Mouse (Mus musculus) cerebellum, postnatal 10 days (tissue): ENCODE data around the gene Hoxb3.

ENCODE experiments used
- DNase-seq, 2 experiments: peaks; one replicate each; pipeline ENCODE4 v3.0.0; 2021; ENCODE audit warnings: mixed read lengths in 2 of 2

Gene Hoxb3

DNA sequence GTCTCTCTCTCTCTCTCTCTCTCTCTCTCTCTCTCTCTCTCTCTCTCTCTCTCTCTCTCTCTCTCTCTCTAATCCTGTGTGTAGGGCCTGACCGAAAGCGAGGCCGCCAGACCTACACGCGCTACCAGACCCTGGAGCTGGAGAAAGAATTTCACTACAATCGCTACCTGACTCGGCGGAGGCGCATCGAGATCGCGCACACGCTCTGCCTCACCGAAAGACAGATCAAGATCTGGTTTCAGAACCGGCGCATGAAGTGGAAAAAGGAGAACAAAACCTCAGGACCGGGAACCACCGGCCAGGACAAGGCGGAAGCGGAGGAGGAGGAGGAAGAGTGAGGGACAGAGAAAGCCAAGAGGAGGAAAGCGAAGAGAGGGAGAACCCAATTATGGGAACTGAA is 33.8 kb upstream of the Hoxb3 start:
- no peak for DNase-seq

DNA sequence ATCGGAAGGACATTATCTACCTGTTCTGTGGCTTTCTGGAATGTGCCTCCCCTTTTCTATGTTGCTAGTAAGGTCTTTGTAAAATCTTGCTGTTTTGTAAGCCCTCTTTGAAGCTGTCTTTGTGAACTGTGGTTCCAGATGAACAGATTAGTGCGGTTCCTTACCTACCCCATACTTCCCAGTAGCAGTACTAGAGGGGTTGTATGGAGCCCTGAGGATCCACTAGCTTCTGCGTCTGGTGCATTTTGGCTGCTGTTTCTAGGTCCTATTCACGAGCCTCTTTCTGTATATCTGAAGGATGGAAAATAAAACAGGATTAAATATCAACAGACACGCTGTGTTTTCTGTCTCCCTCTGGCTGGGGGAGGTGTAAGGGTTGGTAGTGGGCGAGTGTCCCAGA is 33.3 kb upstream of the Hoxb3 start:
- no peak for DNase-seq

DNA sequence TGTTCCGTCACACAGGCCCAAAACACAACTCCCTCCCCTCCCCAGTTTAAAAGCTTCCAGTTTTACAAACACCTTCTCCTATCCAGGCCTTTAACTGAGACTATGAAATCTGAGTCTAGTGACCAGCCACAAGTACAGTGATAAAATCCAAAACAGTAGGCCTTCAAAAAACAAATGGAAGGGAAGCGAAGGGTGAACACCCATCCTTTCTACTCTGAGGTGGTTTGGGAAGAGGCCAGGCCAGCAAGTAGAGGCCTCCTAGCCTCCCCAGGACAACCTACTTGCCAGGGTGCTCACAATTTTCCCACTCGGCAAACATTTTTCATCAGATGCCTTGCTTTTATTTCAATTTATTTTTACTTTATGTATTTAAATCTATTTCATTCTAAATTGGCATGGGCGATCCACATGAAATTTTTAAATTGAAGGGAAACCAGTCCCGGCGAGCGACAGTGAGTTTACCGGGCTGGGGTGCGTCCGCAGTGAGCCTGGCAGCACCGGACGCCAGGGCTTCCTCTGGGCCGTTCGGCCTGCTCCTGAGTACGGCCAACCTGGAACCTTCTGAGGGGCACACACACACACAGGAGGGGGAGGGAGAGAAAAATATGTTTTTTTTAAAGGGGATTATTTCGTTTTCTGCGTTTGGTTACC is 32.3 kb upstream of the Hoxb3 start:
- no peak for DNase-seq

DNA sequence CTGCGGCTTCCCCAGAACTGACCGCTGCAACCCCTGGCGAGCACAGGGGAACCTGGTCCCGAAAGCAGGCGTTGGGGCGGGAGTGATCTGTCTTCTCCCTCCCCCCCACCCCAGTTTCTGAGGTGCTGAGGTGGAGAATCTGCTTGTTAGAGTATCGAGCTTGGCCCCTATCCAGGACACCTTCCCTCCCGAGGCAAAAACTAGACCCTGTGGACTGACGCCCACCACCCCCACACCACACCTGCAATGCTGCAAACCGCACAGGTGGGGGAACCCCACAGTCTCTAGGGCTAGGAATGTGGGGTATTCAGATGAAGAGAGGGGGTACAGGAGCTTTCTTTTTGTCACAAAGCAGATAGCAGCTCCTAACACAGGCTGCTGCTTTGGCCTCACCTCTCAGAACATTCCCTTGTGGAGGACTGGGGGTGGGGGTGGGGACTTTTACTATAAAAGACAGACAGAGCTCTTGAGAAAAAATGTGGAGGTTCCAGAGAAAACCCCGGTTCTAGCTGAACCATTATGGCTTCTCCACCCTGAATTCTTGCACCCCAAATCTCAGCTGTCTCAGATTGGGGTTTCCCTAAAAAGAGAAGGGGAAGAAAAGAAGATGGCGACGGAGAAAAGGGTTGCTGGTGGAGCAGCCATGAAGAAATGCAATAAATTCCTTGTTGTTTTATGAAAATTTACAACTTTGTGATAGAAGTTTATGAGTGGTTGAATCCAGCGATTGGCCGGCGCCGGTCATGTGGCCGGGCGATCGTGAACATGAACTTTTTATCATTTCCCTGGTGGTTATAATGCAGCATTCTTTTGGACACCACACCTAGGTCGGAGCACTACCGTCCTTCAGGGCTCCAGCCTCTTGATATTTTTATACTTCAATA is 31.2 kb upstream of the Hoxb3 start, which contains the start of gene Hoxb6:
Gene Hoxb6 (plus strand): TSS at position 796 of the 884 bp plus-strand sequence.
- DNase-seq: no peak

DNA sequence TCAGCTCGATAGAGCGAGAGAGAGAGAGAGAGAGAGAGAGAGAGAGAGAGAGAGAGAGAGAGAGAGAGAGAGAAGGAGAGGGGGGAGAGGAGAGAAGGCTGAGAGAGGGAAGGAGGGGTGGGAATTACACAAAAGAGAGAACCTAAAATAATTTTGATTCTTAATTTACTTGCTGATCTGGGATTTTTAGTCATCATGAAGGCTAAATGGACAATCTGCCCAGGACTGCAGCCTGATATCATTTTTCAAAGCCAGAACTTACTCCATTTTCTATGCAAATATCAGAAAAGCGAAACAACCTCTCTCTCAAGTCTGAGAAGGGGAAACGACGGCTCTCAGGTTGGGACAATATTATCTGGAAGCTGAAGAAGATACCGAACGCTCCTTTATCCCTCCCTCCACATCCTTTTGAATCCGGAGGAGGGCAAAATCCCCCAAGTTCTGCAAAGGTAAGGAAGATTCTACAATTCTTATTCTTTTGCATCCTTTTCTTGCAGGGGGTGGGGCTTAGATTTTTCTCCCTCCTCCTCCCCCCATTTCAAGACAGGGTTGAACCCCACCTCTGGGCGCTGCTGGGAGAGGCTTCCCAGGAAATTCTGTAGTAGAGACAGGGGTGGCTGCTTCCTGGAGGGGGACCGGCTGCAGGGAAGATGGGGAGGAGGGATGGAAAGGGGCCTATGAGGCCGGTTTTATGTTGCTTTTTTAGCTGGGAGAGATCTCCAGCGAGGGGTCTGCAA is 30.4 kb upstream of the Hoxb3 start:
- DNase-seq: no peak

DNA sequence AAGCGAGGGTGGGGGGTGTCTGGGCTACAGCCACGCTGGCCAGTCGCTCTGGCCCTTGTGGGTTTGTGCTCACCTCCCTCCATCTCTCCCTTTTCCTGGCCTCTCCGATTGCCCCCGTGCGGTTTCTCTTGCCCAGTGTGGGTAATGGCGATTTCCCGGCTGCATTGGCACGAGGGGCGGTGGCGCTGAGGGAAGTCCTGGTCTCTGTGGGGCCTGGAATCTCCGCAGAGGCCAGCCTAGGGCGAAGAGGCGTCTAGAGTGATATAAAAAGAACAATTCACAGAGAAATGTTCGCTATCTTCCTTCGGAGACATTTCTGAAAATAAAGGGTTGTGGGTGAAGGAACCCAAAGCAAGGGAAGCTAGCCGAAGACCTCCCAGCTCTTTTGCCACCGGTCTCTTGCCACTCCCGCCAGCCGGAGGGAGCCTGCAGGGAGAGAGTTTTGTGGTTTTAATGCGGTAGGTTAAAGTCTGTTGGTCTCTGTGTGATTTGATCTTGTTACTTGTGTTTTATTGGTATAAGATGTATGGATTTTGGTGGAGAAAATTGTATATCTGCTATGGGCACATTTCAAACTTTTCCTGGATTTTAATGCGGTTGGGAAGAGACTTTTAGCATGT is 29.7 kb upstream of the Hoxb3 start:
- no peak for DNase-seq

DNA sequence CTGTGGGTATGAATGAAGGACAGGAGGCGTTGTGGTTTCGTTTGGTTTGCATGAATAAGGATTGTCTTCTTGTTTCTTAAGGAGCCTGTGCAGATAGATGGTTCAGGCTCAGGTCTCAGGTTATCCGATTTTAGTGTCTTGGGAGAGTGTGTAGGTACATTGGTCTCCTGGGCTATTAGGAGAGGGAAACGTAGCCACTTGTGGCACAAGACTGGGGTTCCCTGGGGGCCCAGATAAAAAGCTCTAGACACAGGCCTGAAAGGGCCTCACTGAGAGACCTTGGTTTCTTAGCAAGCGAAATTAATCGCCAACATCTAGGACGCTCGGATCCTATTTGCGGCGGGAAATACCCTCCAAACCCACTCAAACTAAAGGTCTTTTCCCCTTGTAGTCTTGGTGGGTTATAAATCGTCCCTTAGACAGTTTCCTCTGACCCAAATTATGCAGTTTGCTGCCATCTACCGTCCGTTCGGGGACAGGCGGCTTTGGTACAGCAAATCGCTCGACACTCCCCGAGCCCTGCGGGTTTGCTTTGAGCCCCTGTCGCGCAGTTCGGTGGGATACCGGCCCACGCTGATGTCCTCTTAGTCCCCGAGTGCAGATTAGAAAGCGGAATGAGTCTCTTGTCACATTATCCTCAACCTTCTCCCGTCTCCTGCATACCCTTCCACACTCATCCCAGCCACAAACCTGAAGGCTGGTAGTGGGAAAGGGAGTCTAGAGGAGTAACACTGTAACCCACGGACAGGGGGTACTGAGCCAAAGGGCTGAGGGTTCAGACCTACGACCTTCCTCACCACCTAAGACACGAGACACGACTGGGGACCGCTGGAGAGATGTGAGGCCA is 28.7 kb upstream of the Hoxb3 start:
- peak; percentile 81 to 85 for DNase-seq

DNA sequence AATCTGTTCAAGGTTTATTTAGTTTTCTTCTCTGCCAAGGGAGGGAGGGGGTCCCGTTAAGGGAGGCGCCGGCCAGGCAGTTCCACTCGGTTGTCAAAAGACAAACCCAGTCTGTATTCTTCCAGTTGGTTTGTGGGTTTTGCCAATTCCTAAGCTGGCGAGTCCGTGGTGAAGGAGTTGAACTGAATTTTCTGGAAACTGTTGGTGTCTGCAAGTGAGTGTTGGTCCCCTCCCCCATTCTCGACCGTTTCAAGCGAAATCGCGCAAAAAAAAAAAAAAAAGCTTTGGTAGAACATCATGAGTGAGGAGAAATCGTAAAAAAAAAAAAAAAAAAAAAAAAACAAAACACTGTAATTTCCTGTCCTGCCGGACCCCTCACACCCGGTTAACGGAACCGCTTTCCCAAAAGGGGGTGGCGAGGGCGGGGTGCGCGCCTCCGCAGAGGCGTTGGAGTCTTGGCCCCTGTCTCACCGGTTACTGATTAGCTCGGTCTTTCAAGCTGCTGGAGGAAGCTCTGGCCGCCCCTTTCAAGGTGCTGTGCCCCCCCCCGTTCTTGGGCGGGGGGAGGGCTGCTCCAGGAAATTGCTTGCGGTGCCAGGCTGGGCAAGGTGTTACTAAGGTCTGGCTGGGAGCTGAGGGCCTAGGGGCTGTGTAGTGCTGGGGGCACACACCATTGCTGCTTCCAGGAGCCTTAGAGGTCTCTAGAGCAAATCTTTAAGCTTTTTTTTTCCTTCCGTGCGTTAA is 27.9 kb upstream of the Hoxb3 start:
- DNase-seq: no peak

DNA sequence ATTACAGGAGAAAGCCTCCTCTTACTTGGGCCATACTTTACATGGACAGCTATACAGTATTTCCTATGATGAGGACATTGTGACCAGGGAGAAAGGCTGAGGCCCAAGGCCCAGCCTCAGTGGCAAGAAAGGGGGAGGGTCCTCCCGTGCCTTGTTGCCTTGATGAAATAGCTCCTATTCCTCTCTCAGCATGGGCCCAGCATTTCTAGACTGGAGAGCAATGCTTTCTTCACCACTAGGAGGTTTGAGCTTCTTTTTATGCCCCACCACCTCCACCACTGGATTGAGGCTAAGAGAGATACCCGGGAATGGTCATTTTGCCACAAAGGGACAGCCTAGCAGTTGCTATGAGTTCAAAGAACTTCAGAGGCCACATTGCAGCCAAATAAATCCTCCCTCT is 26.1 kb upstream of the Hoxb3 start:
- DNase-seq: no peak

DNA sequence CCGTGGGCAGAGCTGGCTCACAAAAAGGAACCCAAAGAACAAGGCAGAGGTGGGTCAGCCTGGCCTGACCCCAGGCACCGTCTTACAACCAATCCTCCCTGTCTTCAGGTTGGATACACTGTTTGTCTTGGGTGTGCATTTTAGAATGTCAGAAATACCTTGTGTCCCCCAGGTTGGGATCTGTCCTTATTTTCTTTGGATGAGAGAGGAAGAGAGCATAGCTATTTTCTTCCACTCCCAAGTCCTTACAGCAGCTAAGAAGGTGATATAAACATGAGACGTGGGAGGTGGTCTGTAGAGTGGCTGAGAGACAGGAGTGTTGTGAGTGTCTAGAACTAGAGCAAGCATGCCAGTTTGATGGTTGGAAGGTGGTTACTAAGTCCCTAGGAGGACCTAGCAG is 25.7 kb upstream of the Hoxb3 start:
- DNase-seq: no peak

DNA sequence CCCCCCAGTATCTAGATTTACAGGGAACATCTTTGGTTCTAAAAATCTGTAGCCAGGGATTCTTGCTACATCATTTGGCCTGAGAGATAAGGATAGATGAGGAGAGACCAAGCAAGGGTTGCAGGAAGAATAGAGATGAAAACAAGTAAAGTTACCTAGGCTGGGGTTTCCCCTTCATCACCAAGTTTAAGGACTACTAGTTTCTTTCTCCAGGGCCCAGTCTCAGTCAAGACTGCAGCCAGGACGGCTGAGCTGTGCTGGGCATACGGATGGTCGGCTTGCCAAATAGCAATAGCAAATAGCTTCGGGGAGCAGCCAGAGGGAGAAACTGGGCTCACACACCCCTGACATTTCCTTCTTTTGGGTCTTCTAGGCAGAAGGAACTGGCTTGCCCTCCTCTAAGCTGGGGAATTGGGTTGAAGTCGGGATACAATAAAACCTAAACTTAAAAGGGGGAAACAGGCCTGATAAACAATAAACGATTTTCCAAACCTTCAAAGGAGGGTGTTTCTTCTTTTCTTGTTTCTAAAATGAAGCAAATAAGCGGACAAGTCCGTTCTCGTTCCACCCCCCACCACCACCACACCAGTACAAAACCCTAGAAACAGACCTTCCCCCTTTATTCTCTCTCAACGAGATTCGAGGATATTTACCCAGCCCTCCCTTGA is 25.0 kb upstream of the Hoxb3 start:
- no peak for DNase-seq

DNA sequence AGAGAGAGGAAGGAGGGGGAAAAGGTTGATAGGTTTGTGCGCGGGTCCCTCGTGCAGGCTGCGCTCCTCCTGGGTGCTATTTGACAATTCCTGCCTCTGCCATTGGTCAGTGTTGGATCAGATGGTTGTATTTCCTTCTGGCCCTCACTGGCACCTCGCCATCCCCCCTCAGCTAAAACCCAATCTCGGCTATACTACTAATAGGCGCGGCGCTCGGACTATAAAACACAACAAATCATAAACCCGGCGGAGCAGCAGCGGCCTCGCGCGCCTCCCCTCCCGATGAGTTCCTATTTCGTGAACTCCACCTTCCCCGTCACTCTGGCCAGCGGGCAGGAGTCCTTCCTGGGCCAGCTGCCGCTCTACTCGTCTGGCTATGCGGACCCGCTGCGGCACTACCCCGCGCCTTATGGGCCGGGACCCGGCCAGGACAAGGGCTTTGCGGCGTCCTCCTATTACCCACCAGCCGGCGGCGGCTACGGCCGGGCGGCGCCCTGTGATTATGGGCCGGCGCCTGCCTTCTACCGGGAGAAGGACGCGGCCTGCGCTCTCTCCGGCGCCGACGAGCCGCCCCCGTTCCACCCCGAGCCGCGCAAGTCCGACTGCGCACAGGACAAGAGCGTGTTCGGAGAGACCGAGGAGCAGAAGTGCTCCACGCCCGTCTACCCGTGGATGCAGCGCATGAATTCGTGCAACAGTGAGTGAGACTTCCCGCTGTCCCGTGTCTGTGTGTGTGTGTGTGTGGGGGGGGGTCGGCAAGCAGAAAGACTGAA is 24.0 kb upstream of the Hoxb3 start:
- DNase-seq: no peak

DNA sequence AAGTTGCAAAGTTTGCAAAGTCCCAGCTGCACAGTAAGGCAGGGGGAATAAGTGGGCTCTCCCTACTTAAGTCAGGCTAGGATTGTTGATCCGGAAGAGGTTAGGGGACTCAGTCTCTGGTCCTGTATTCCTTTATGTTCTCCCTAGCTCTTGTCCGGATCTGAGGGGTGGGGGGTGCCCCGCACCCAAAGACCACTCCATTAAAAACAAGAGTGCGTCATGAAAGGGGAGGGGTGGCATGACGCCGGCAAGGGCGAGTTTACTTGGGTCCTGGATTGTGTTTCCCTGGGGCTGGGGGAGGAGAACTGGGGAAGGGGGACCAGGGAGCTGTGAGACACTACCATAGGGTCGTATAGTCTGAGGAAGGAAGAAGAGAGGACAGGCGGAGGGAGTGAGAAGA is 23.3 kb upstream of the Hoxb3 start:
- no peak for DNase-seq

DNA sequence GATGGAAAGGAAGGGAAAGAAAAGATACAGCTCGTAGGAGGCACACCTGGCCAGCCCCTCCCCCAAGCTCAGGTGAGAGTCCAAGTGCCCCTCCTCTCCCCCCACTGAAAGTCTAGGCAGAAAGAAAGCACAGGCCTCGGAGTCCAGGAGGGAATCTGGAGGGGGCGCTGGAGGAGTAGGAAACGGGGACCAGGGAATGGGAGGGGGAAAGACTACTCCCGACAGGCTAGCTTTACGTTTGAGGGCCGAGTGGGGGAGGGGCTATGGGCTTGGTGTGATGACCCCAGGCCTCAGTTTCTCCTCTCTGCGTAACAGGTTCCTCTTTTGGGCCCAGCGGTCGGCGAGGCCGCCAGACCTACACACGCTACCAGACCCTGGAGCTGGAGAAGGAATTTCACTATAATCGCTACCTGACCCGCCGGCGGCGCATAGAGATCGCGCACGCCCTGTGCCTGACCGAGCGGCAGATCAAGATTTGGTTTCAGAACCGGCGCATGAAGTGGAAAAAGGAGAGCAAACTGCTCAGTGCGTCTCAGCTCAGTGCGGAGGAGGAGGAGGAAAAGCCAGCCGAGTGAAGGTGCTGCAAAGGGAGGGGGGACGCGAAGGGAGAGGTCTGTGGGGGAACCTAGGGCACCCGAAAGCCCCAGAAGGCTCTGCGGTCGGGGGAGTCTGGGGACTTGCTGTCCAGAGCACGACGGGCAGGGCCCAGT is 22.6 kb upstream of the Hoxb3 start:
- no peak for DNase-seq

DNA sequence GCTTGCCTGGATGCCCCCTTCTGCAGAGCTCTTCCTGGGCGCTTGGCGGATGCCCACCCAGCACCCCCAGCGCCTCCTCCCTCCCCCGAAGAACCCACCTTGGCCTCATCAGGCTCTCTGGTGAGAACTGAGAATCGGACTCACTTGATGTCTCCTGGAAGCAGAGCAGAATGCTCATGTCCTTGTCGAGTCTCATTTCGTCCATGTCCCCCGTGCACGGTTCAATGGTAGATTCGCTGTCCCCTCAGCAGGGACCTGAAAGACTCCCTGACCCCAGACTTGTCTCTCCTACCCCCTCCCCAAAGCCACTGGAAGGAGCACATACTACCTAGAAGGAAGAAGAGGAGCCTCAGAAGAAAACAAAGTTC is 22.1 kb upstream of the Hoxb3 start:
- no peak for DNase-seq

DNA sequence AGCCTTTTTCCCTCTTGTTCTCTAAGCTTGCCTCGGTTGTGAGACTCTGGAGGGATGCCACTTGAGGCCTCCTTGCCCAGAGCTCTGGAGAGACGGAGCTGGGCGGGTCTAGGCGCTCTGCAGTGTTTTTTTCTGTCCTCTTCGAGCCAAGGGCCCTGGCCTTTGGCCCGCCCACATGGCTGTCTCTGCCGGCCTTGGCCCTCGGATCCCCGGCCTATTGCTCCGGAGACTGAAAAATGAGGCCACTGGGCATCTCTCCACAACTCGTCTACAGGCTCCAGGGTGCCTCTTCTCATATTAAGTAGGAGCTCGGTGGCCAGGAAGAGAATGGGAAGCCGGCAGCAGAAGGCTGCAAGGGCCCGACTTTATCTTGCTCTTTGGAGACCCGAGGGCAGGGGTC is 21.3 kb upstream of the Hoxb3 start:
- DNase-seq: peak in 1 of 2 experiments; percentile 57

DNA sequence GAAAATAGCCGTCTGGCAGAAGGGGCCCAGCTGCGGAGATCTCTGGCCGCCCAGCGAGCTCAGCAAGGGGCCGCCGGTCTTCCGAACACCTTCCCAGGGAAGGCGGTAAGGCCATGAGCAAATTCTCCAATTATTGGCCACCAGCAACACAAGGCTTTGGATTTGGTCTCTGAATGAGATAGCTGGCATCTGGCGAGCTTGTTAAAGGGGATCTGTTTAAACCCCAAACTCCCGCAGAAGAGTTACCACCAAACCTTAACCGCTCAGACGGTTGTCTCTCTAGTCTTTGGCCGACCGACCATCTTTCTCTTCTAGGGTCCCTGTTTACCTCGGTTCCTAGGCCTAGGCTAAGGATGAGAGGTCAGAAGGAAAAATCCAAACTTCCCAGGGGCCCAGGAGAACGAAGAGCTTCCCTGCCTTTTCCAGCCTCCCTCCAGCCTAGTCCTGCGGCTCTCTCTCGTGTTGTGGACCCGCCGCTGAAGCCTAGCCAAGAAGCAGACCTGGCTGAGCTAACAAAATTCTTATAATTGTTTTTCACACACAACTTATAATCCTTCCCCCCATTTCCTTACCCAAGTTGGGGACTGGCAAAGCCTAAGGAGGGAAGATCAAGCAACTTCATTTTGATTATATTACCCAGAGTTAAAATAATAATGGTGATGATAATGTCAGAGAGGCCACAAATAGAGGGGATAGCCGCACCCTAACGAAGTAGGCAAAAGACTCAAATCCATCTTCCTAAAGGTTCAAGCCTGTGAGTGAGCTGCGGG is 20.6 kb upstream of the Hoxb3 start:
- DNase-seq: no peak
